Mouse (Mus musculus) heart, adult 2 months (tissue): ENCODE measurements at regions not wholly inside any gene's neighbourhood (a gene's known extent, or its start where the extent isn't known, plus 50 kb on each side); places are given as distances from the start of the nearest gene placed in this dataset.

ENCODE experiments used
- DNase-seq, 2 experiments: peaks; one replicate each; pipeline ENCODE4 v3.0.0; 2021
- H3K27ac ChIP-seq: fragments of 200-600 bp; 2 replicates; pipeline ENCODE4 v1.8.1; 2022
- H3K27me3 ChIP-seq: fragments of 200-500 bp; 2 replicates; pipeline ENCODE4 v1.6.1; 2012; ENCODE audit warnings: mild to moderate bottlenecking, low read length, inconsistent platforms, mixed read lengths; ENCODE audit not compliant: control insufficient read depth, insufficient read depth
- H3K36me3 ChIP-seq: fragments of 200-500 bp; 2 replicates; pipeline ENCODE4 v1.6.1; 2012; ENCODE audit warnings: low read length, inconsistent platforms; ENCODE audit not compliant: control insufficient read depth, insufficient read depth
- H3K4me1 ChIP-seq: fragments of 200-500 bp; 2 replicates; pipeline ENCODE4 v1.6.1; 2011; ENCODE audit warnings: low read length; ENCODE audit not compliant: control insufficient read depth, insufficient read depth
- H3K4me3 ChIP-seq: fragments of 200-600 bp; 2 replicates; pipeline ENCODE4 v1.8.1; 2022
- H3K79me2 ChIP-seq: fragments of 200-500 bp; replicated peaks from 2 replicates; pipeline ENCODE4 v1.6.1; 2012; ENCODE audit warnings: mild to moderate bottlenecking, inconsistent platforms, low read length, moderate library complexity, mixed read lengths; ENCODE audit not compliant: control insufficient read depth, insufficient read depth
- H3K9ac ChIP-seq: fragments of 200-500 bp; 2 replicates; pipeline ENCODE4 v1.6.1; 2012; ENCODE audit warnings: low read depth, mild to moderate bottlenecking, control low read depth, inconsistent platforms, low read length, mixed read lengths
- CTCF ChIP-seq: fragments of 200-600 bp; IDR thresholded peaks from 2 replicates; pipeline ENCODE4 v1.8.1; 2022; ENCODE audit warnings: antibody characterized with exemption, mild to moderate bottlenecking, moderate library complexity
- EP300 ChIP-seq: fragments of 200-500 bp; IDR thresholded peaks from 2 replicates; pipeline ENCODE4 v1.6.1; 2011; ENCODE audit warnings: low read depth, low read length, control low read depth; ENCODE audit not compliant: insufficient read depth
- POLR2A ChIP-seq: fragments of 200-500 bp; IDR thresholded peaks from 2 replicates; pipeline ENCODE4 v1.6.1; 2011; ENCODE audit warnings: mild to moderate bottlenecking, low read depth, low read length, control low read depth; ENCODE audit not compliant: insufficient read depth
- WGBS: fragments of 180-500 bp; shearing (Covaris S2); methylation state at CpG from one replicate; pipeline ENCODE4 v1.1.7; 2018; 5-methylcytosine and 5-hydroxymethylcytosine counted together
- intact Hi-C: fragments of 180-260 bp; cut with DNase I; formaldehyde crosslinking; loops from one replicate; pipeline ENCODE4 v1.15.1; 2025

DNA sequence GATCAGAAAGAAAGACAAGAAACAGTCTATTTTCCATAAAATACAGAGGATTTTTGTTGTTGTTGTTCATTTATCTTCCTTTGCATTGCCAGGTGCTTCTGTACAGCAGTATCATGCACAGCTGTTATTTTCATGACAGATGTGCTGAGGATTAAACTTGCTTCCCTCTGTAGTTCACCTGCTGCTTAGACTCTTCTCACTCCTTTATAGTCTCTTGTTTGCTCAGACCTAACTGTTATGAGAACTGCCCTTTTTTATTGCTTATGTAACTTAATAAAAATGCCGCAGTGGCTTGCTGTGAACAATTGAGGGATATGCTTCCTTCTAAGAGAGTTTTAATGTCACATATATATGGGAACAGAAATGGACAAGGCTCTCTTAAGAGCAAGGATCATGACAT, 467.1 kb downstream of the Adcyap1 start:
- Histone ChIP-seq H3K27ac (no peak overlapping the region), H3K9ac (no peak overlapping the region), H3K4me3 (no peak overlapping the region), H3K27me3 (no peaks in the 10 kb centered on the region), H3K36me3 (no peaks in the 10 kb centered on the region), H3K4me1 (no peaks in the 10 kb centered on the region), H3K79me2 (no peaks in the 10 kb centered on the region)
- 83% methylated on average over 1 of the region's 1 CpGs for WGBS
- TF ChIP-seq EP300 (no peak), POLR2A (no peak), CTCF (no peak)
- DNase-seq = no peak
- intact Hi-C loops = no loop called here

- WGBS = 66% methylated on average over 5 of the region's 5 CpGs
- no peak for TF ChIP-seq CTCF
- no peak for TF ChIP-seq POLR2A
- TF ChIP-seq EP300 = no peak
- no peak overlapping the region for H3K27ac ChIP-seq
- no peaks in the 10 kb centered on the region for H3K79me2 ChIP-seq
- H3K4me1 ChIP-seq = no peaks in the 10 kb centered on the region
- H3K36me3 ChIP-seq = no peaks in the 10 kb centered on the region
- intact Hi-C loops = no loop called here
- no peak for DNase-seq
- no peaks in the 10 kb centered on the region for H3K27me3 ChIP-seq
- H3K9ac ChIP-seq = no peak overlapping the region
- no peak overlapping the region for H3K4me3 ChIP-seq
Observed at GRCm38 (mm10) chr17:93676366-93676962, 477.6 kb downstream of the Adcyap1 start.

GRCm38 (mm10) chr17:93700685-93701084, 501.9 kb downstream of the Adcyap1 start:
- H3K36me3 ChIP-seq = no peaks in the 10 kb centered on the region
- TF ChIP-seq CTCF = no peak
- no peak for TF ChIP-seq EP300
- TF ChIP-seq POLR2A = no peak
- H3K79me2 ChIP-seq = no peaks in the 10 kb centered on the region
- no peaks in the 10 kb centered on the region for H3K27me3 ChIP-seq
- no peaks in the 10 kb centered on the region for H3K4me1 ChIP-seq
- H3K4me3 ChIP-seq = no peak overlapping the region
- no peak overlapping the region for H3K27ac ChIP-seq
- H3K9ac ChIP-seq = no peak overlapping the region
- DNase-seq = no peak
- intact Hi-C loops = no loop called here

- 72% methylated on average over 2 of the region's 2 CpGs for WGBS
- no peaks in the 10 kb centered on the region for H3K79me2 ChIP-seq
- H3K27ac ChIP-seq = no peak overlapping the region
- no peak overlapping the region for H3K4me3 ChIP-seq
- intact Hi-C loops = no loop called here
- H3K9ac ChIP-seq = no peak overlapping the region
- H3K36me3 ChIP-seq = no peaks in the 10 kb centered on the region
- H3K27me3 ChIP-seq = no peaks in the 10 kb centered on the region
- no peak for TF ChIP-seq POLR2A
- TF ChIP-seq CTCF = no peak
- no peak for TF ChIP-seq EP300
- DNase-seq = no peak
- H3K4me1 ChIP-seq = no peaks in the 10 kb centered on the region
Observed at GRCm38 (mm10) chr17:93717623-93718022, 518.8 kb downstream of the Adcyap1 start.

- H3K27ac ChIP-seq = no peak overlapping the region
- no peaks in the 10 kb centered on the region for H3K79me2 ChIP-seq
- DNase-seq = no peak
- H3K9ac ChIP-seq = no peak overlapping the region
- no peak overlapping the region for H3K4me3 ChIP-seq
- H3K27me3 ChIP-seq = no peaks in the 10 kb centered on the region
- H3K36me3 ChIP-seq = no peaks in the 10 kb centered on the region
- TF ChIP-seq POLR2A (no peak), EP300 (no peak), CTCF (no peak)
- intact Hi-C loops = no loop called here
- H3K4me1 ChIP-seq = no peaks in the 10 kb centered on the region
Observed at GRCm38 (mm10) chr17:93741341-93741740, 542.5 kb downstream of the Adcyap1 start.

DNA sequence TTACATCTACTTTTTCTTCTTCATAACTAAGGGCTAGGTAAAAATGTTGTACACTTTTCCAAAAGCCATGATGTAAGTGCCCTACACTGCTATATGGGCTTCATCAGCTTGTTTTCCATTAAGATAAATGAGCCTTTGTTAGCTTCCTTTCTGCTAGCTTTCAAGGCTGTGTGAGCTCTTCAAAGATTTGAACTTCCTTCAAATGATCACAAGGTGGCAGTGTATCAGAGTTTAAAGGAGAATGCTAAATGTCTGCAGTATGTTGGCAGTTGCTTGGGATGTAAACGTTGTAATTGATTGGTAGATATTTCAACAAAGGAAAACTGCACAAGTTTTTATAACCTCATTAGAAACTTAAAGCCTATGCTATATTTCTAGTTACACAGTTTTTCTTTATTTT, 563.5 kb downstream of the Adcyap1 start:
- no peak overlapping the region for H3K27ac ChIP-seq
- no peaks in the 10 kb centered on the region for H3K36me3 ChIP-seq
- WGBS = 8% methylated on average over 1 of the region's 1 CpGs
- H3K79me2 ChIP-seq = no peaks in the 10 kb centered on the region
- DNase-seq = no peak
- intact Hi-C loops = no loop called here
- H3K4me1 ChIP-seq = no peaks in the 10 kb centered on the region
- no peaks in the 10 kb centered on the region for H3K27me3 ChIP-seq
- TF ChIP-seq CTCF (peak; percentile 30; the same call in 1 of the 2 replicates), POLR2A (no peak), EP300 (no peak)
- H3K9ac ChIP-seq = no peak overlapping the region
- H3K4me3 ChIP-seq = no peak overlapping the region
